Mouse (Mus musculus) liver, embryonic 13.5 days (tissue): ENCODE results near the gene Ereg. TPM values are rescaled to one million over a fixed set of nuclear protein-coding genes. Genes with fewer than 3 reads are reported as not detected.

Source experiments
- polyA plus RNA-seq: library from polyadenylated mRNA; unstranded; fragments of >200 nt; fragmentation: Nextera tagmentation; extraction: Ambion mirVana; gene quantifications from 2 replicates; pipeline ENCODE4 v1.2.1, GENCODE M21; 2015

Gene Ereg
- polyA plus RNA-seq, 1 experiment from 2014 or later: 0.10 TPM

Other genes with a start within 250 kb of the Ereg start
- 0.78 and 1.5 TPM in 2 replicates for gene Cxcl1, start 183.4 kb upstream of the Ereg start, polyA plus RNA-seq
- gene Cxcl2, start 170.8 kb upstream of the Ereg start, polyA plus RNA-seq: not detected in 2 replicates
- gene Mthfd2l, start 143.5 kb upstream of the Ereg start, polyA plus RNA-seq: 9.7 and 10.0 TPM in 2 replicates
- 0.06 TPM in 1 of 2 replicates, not detected in the other for gene Epgn, start 47.2 kb upstream of the Ereg start, polyA plus RNA-seq
- gene Areg, start 65.0 kb downstream of the Ereg start, polyA plus RNA-seq: not detected in 2 replicates